Mouse (Mus musculus) embryonic facial prominence, embryonic 10.5 days (tissue): ENCODE data around the gene Gm27029. TPM values are rescaled to one million over a fixed set of nuclear protein-coding genes. Genes with fewer than 3 reads are reported as not detected.
"Not testable (repeated sequence)": the region's sequence is repeated elsewhere in the genome, so short reads cannot be mapped to it uniquely, and the experiment has no call there.

Source experiments
- DNase-seq: peaks from one replicate; pipeline ENCODE4 v3.0.0-alpha.2; 2017; ENCODE audit warnings: low spot score
- H3K27ac ChIP-seq: fragments of 300-500 bp; sonication (generic); replicated peaks from 2 replicates; pipeline ENCODE4 v1.5.1; 2016; ENCODE audit warnings: mild to moderate bottlenecking
- H3K27me3 ChIP-seq: fragments of 300-500 bp; sonication (generic); replicated peaks from 2 replicates; pipeline ENCODE4 v1.6.1; 2016; ENCODE audit warnings: low read depth, mild to moderate bottlenecking; ENCODE audit not compliant: poor library complexity, severe bottlenecking
- H3K36me3 ChIP-seq: fragments of 300-500 bp; sonication (generic); replicated peaks from 2 replicates; pipeline ENCODE4 v1.6.1; 2016; ENCODE audit warnings: mild to moderate bottlenecking, moderate library complexity
- H3K4me1 ChIP-seq: fragments of 300-500 bp; sonication (generic); 2 replicates; pipeline ENCODE4 v1.6.1; 2016
- H3K4me3 ChIP-seq: fragments of 300-500 bp; sonication (generic); 2 replicates; pipeline ENCODE4 v1.5.1; 2016; ENCODE audit warnings: mild to moderate bottlenecking, moderate library complexity
- H3K9me3 ChIP-seq: fragments of 300-500 bp; sonication (generic); 2 replicates; pipeline ENCODE4 v1.6.1; 2016; ENCODE audit warnings: mild to moderate bottlenecking
- WGBS: fragments of 180-500 bp; shearing (Covaris S2); methylation state at CpG from one replicate; pipeline ENCODE4 v1.1.7; 2016; 5-methylcytosine and 5-hydroxymethylcytosine counted together
- polyA plus RNA-seq: library from polyadenylated mRNA; unstranded; fragments of >200 nt; fragmentation: Nextera tagmentation; extraction: Ambion mirVana; gene quantifications from 2 replicates; pipeline ENCODE4 v1.2.1, GENCODE M21; 2016

The Gm27029 gene
- polyA plus RNA-seq, 1 experiment from 2014 or later = 13.1 TPM

DNA sequence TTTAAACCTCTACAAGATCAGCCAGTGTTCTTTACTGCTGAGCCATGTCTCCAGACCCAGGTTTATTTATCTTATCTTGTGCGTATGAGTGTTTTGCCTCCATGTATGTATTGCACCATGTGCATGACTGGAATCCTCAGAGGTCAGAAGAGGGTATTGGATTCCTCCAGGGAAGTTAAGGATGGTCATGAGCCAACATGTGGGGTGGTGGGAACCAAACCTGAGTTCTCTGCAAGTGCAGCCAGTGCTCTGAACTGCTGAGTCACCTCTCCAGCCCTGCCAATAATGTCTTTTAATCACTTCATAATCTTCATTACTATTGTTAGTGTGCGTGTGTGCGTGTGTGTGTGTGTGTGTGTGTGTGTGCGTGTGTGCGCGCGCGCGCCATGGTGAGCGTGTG is 26.9 kb upstream of the Gm27029 start:
- Histone ChIP-seq H3K4me3 (no peak overlapping the region), H3K9me3 (no peaks in the 10 kb centered on the region), H3K27me3 (no peaks in the 10 kb centered on the region), H3K27ac (no peak overlapping the region), H3K4me1 (peaks cover 19% of the 10 kb centered on the region), H3K36me3 (peaks cover 5% of the 10 kb centered on the region)
- no peak for DNase-seq
- 94% methylated on average over 10 of the region's 10 CpGs for WGBS

DNA sequence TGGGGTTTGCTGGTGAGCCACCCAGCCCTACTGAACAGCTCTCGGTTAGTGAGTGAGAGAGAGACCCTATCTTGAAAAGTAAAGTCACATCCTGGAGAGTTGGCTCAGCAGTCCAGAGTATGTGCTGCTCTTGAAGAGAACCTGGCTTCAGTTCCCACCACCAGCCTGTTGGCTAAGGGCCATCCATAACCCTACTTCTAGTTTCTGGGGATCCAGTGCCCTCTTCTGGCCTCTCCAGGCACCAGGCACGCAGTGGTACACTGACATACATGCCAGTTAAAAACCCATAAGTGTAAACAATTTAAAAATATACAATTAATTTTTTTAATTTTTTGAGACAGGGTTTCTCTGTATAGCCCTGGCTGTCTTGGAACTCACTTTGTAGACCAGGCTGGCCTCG is 25.8 kb upstream of the Gm27029 start:
- whole genome bisulfite sequencing = 84% methylated on average over 3 of the region's 3 CpGs
- Histone ChIP-seq H3K36me3 (peaks cover 13% of the 10 kb centered on the region), H3K27me3 (no peaks in the 10 kb centered on the region), H3K9me3 (no peaks in the 10 kb centered on the region), H3K4me3 (no peak overlapping the region), H3K27ac (no peak overlapping the region), H3K4me1 (peaks cover 16% of the 10 kb centered on the region)
- DNase-seq = no peak

DNA sequence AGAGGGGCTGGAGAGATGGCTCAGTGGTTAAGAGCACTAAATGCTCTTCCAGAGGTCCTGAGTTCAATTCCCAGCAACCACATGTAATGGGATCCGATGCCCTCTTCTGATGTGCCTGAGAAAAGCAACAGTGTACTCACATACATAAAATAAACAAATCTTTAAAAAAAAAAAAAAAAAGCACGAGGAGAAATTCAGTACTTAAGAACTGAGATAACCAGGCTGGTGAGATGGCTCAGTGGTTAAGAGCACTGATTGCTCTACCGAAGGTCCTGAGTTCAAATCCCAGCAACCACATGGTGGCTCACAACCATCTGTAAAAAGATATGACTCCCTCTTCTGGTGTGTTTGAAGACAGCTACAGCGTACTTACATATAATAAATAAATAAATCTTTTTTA is 25.0 kb upstream of the Gm27029 start:
- WGBS = 91% methylated on average over 4 of the region's 4 CpGs
- H3K4me3 ChIP-seq, H3K27ac ChIP-seq, H3K9me3 ChIP-seq, H3K27me3 ChIP-seq, DNase-seq: not testable (repeated sequence)
- peaks cover 21% of the 10 kb centered on the region for H3K36me3 ChIP-seq
- H3K4me1 ChIP-seq = peaks cover 13% of the 10 kb centered on the region

DNA sequence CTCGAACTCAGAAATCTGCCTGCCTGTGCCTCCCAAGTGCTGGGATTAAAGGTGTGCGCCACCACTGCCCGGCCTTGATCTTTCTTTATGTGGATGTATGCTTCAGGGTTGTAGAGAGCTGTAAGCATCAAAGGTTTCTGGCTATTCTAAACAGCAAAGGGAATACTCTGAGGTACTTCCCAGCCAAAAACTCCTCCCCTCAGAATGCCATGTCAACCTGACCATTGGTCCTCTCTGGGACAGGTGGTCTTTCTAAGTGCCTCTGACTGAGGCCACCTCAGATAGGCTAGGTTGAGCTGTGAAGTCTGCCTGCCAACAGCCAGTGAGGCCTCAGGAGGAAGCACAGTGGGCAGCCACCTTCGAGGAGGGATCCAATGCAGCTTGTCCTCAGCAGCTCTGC is 24.3 kb upstream of the Gm27029 start:
- WGBS = 82% methylated on average over 4 of the region's 4 CpGs
- Histone ChIP-seq H3K27ac (no peak overlapping the region), H3K9me3 (no peaks in the 10 kb centered on the region), H3K4me3 (peak overlapping the region; percentile 37; the same call in 1 of the 2 replicates), H3K36me3 (peaks cover 28% of the 10 kb centered on the region), H3K4me1 (peaks cover 17% of the 10 kb centered on the region), H3K27me3 (no peaks in the 10 kb centered on the region)
- no peak for DNase-seq

DNA sequence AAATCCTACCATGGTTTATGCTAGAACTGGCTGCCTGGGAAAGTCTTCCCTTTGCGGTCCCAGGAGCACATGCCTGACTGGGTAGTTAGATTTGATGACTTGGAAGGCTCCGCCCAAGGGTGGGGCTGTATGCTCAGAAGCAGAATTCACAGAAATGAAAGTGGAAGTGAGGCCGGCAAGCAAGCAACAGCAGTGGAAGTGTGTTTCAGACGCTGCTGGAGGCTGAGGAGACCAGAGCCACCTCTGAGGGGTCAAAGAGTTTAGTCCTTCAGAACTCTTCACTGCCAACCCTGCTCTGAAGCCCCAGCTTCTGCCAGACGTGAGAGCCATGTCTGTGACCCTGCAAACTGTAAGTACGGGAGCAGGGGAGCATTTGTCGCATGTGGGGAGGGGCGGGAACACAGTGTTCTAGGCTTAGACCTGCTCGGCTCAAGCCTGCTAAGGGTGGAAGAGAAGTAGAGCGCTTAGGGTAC is 23.7 kb upstream of the Gm27029 start, which contains the start of gene Ifi35:
Gene Ifi35 (plus strand): TSS at position 134 of the 473 bp plus-strand sequence.
- no peaks in the 10 kb centered on the region for H3K9me3 ChIP-seq
- no peaks in the 10 kb centered on the region for H3K27me3 ChIP-seq
- no peak for DNase-seq
- peaks cover 34% of the 10 kb centered on the region for H3K36me3 ChIP-seq
- peak within 1 kb of the TSS; percentile 37 for H3K4me3 ChIP-seq
- WGBS = 37% methylated on average over 10 of the region's 10 CpGs
- 0 out of 2 replicates have a peak within 1 kb of the TSS, but pooled peaks have one; percentile 15 for H3K27ac ChIP-seq
- H3K4me1 ChIP-seq = peaks cover 23% of the 10 kb centered on the region

DNA sequence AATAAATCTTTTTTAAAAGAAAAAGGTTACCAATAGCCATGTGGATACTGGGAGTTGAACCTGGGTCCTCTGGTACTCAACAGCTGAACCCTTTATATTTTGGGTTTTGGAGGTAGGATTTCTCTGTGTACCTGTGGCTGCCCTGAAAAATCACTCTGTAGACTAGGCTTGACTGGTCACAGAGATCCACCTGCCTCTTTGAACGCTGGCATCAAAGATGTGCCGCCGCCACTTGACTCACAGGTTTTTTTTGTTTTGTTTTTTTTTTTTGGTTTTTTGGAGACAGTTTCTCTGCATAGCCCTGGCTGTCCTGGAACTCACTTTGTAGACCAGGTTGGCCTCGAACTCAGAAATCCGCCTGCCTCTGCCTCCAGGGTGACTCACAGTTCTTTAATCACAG is 23.2 kb upstream of the Gm27029 start:
- Histone ChIP-seq H3K9me3 (no peaks in the 10 kb centered on the region), H3K4me3 (no peak overlapping the region), H3K27ac (no peak overlapping the region), H3K4me1 (peaks cover 26% of the 10 kb centered on the region), H3K36me3 (peaks cover 39% of the 10 kb centered on the region), H3K27me3 (no peaks in the 10 kb centered on the region)
- DNase-seq = no peak
- 89% methylated on average over 5 of the region's 5 CpGs for WGBS

DNA sequence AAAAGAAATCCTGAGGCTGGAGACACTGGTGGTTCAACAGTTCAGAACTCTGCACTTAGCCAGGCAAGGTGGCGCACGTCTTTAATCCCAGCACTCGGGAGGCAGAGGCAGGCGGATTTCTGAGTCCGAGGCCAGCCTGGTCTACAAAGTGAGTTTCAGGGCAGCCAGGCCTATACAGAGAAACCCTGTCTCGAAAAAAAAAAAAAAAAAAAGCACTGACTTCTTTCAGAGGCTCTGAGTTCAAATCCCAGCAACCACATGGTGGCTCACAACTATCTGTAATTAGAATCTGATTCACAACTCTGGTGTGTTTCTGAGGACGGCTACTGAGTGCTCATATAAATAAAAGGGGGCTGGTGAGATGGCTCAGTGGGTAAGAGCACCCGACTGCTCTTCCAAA is 22.3 kb upstream of the Gm27029 start:
- not testable (repeated sequence) for H3K27me3 ChIP-seq, H3K9me3 ChIP-seq, H3K27ac ChIP-seq, H3K4me3 ChIP-seq, DNase-seq
- Histone ChIP-seq H3K4me1 (peaks cover 26% of the 10 kb centered on the region), H3K36me3 (peaks cover 39% of the 10 kb centered on the region)
- 93% methylated on average over 8 of the region's 8 CpGs for WGBS

DNA sequence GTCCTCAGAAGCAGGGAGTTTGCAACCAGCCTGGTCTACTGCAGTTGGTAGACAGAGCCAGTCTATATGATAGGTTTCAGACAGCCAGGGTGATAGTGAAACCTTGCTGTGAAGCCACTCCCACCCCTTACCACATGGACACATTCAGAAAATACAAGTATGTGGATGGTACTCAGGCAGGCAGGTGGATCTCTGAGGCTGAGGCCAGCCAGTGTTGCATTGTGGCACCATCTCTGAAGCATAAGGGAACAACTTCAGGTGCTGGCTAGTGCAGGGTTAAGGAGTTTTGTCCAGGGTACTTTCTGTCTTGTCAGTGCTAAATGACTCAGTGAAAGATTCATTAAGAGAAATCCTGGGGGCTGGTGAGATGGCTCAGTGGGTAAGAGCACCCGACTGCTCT is 21.7 kb upstream of the Gm27029 start:
- Histone ChIP-seq H3K4me1 (peaks cover 26% of the 10 kb centered on the region), H3K9me3 (no peaks in the 10 kb centered on the region), H3K27me3 (no peaks in the 10 kb centered on the region), H3K4me3 (no peak overlapping the region), H3K27ac (no peak overlapping the region), H3K36me3 (peaks cover 39% of the 10 kb centered on the region)
- no peak for DNase-seq
- 82% methylated on average over 1 of the region's 1 CpGs for WGBS

DNA sequence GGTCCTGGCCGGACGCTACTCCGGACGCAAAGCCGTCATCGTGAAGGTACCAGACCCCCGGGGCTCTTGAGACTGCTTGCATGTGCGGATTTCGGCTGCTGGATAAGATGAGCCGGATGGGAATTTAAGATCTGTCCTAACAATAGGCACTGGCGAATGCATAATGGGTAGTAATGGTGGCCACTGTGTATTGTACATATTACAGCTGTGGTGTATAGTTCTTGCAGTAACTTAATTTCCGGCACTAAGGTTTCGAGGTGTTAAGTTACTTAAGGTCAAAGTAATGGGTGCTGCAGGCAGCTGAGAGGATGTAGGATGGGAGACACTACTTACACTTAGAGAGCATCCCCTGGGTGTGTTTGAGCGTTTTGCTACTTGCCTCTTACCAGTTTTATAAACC is 18.2 kb upstream of the Gm27029 start:
- Histone ChIP-seq H3K9me3 (no peaks in the 10 kb centered on the region), H3K27me3 (no peaks in the 10 kb centered on the region), H3K4me1 (peaks cover 20% of the 10 kb centered on the region), H3K27ac (peak overlapping the region; percentile 98), H3K36me3 (peaks cover 39% of the 10 kb centered on the region), H3K4me3 (peak overlapping the region; percentile 90)
- DNase-seq = no peak
- WGBS = 2% methylated on average over 14 of the region's 14 CpGs

DNA sequence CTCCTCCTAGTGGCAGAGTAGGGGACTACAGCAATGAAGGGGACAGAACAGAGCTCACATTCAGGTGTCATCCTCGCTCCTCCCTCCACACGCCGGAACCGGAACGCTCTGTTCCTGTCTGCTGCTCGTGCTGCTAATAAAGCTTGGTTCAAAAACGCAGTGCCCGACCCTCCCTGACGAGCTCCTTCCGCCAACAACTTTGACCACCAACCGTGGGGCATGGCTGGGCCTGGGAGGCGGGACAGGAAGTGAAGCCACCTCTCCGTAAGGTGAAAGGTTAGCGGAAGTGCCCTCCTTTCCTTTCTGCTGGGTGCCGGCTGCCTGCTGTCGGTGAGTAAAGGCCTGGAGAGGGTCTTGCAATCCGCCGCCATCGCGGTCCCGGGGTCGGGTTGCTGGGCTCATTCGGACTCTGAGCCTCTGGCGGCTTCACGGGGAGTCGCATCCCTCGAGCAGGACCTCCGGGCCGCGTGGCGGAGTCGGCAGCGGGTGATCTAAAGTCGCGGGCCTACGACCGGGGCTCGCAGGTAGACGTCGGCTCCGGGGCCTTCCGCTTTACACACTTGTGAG is 17.6 kb upstream of the Gm27029 start, which contains the start of gene Rpl27:
Gene Rpl27 (plus strand): TSS at position 172 of the 567 bp plus-strand sequence.
- Histone ChIP-seq H3K27me3 (no peaks in the 10 kb centered on the region), H3K9me3 (no peaks in the 10 kb centered on the region), H3K4me3 (peak within 1 kb of the TSS; percentile 90), H3K4me1 (peaks cover 20% of the 10 kb centered on the region), H3K36me3 (peaks cover 39% of the 10 kb centered on the region), H3K27ac (peak within 1 kb of the TSS; percentile 98)
- WGBS = under 1% methylated on average over 42 of the region's 42 CpGs
- peak; percentile 99 for DNase-seq

DNA sequence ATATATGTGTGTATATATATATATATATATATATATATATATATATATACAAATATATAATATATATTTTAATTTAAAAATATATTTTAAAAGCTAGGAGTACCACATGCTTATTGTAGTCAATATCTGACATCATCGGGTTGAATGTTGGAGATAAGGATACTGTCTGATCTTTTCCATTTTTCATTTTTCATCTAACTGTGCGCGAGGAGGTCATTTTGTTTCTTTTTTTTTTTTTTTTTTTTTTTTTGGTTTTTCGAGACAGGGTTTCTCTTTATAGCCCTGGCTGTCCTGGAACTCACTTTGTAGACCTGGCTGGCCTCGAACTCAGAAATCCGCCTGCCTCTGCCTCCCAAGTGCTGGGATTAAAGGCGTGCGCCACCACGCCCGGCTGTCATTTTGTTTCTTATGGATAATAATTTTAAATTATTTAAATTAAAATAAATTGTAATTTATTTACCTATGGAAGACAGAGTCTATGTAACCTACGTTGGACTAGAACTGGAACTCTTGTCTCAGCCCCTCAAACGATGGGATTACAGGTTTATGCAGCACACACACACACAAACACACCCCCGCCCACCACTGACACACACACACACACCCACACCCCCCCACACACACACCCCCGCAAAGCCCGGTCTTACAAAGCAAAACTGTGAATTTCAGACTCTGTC is 17.0 kb upstream of the Gm27029 start:
- H3K36me3 ChIP-seq = peaks cover 34% of the 10 kb centered on the region
- H3K4me3 ChIP-seq = peak overlapping the region; percentile 90
- peak overlapping the region; percentile 78 for H3K27ac ChIP-seq
- WGBS = 40% methylated on average over 15 of the region's 15 CpGs
- H3K9me3 ChIP-seq, DNase-seq, H3K27me3 ChIP-seq: not testable (repeated sequence)
- H3K4me1 ChIP-seq = peaks cover 20% of the 10 kb centered on the region

DNA sequence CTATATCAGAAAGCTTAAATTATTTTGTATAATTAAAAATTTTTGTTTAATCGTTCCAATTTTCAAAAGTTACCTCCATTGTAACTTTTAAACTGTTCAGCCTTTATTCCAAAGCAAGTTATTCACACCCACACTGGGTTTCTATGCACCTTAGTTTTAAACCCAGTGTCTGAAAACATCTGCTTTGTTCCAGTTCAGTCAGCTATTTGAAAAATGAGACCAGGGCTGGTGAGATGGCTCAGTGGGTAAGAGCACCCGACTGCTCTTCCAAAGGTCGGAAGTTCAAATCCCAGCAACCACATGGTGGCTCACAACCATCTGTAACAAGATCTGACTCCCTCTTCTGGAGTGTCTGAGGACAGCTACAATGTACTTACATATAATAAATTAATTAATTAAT is 13.4 kb upstream of the Gm27029 start:
- DNase-seq, H3K4me3 ChIP-seq, H3K9me3 ChIP-seq, H3K4me1 ChIP-seq, H3K27me3 ChIP-seq, H3K27ac ChIP-seq: not testable (repeated sequence)
- 51% methylated on average over 3 of the region's 3 CpGs for WGBS
- peaks cover 33% of the 10 kb centered on the region for H3K36me3 ChIP-seq

DNA sequence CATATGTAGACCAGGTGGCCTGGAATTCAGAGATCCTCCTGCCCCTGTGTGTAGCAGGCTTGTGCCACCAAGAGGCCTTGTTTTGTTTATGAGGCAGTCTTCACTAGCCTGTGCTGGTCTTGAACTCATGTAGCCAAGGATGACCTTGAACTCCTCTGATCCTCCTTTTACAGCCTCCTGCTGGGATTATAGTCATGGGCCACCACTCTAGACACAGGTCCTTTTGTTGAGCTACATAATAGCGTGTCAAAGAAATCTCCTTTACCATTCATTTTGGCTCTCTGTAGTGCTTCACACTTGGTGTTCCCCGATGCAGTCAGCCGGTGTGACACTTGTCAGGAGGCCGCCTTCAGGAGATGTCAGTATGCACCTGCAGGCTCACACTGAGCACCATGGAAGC is 12.3 kb upstream of the Gm27029 start:
- Histone ChIP-seq H3K4me1 (no peaks in the 10 kb centered on the region), H3K27ac (no peak overlapping the region), H3K27me3 (no peaks in the 10 kb centered on the region), H3K9me3 (no peaks in the 10 kb centered on the region), H3K4me3 (no peak overlapping the region), H3K36me3 (peaks cover 40% of the 10 kb centered on the region)
- no peak for DNase-seq
- 75% methylated on average over 4 of the region's 4 CpGs for WGBS
